Mouse (Mus musculus): ENCODE results near the gene Ccnyl1. TPM values are rescaled to one million over a fixed set of nuclear protein-coding genes. Genes with fewer than 3 reads are reported as not detected.

Gene Ccnyl1
- polyA plus RNA-seq, 1 experiment from 2014 or later = 4.4 TPM

- H3K27ac ChIP-seq (ENCODE audit: low read length) = no peak overlapping the region
- no peak overlapping the region for H3K9ac ChIP-seq (replicated peaks; ENCODE audit: low read depth, low read length)
- no peaks in the 10 kb centered on the region for H3K4me1 ChIP-seq (replicated peaks; ENCODE audit: control insufficient read depth, insufficient read depth, low read length)
- WGBS = 72% methylated on average over 4 of the region's 4 CpGs
- no peak overlapping the region for H3K4me2 ChIP-seq (ENCODE audit: low read length)
- H3K9me3 ChIP-seq (ENCODE audit: control insufficient read depth, low read length) = no peaks in the 10 kb centered on the region
- no peak for ATAC-seq
- peaks cover 16% of the 10 kb centered on the region for H3K27me3 ChIP-seq (replicated peaks; ENCODE audit: control insufficient read depth, insufficient read depth, low read length)
- H3K4me3 ChIP-seq (replicated peaks; ENCODE audit: low read length) = no peak overlapping the region
- H3K36me3 ChIP-seq (ENCODE audit: control insufficient read depth, insufficient read depth) = no peaks in the 10 kb centered on the region
Observed at GRCm38 (mm10) chr1:64773305-64773704, 83.0 kb downstream of the Ccnyl1 start.

Other genes with a start within 250 kb of the Ccnyl1 start
- gene Creb1, start 157.8 kb upstream of the Ccnyl1 start, polyA plus RNA-seq (2015; fragmentation: Nextera tagmentation; extraction: Ambion mirVana) = 51.6 and 61.4 TPM in 2 replicates
- 21.2 and 22.8 TPM in 2 replicates for gene Mettl21a, start 73.2 kb upstream of the Ccnyl1 start, polyA plus RNA-seq (2015; fragmentation: Nextera tagmentation; extraction: Ambion mirVana)
- 0.48 and 0.61 TPM in 2 replicates for gene Fzd5, start 47.3 kb downstream of the Ccnyl1 start, polyA plus RNA-seq (2015; fragmentation: Nextera tagmentation; extraction: Ambion mirVana)

All from forebrain, embryonic 16.5 days (tissue).